Mouse (Mus musculus) right cerebral cortex, postnatal 14 days (tissue): ENCODE measurements around the gene Cyth2.
A peak's percentile ranks its signal among the peaks of the same experiment; 100 is the strongest.

Experiments
- DNase-seq: peaks from one replicate; pipeline ENCODE4 v3.0.0; 2022

The Cyth2 gene

DNA sequence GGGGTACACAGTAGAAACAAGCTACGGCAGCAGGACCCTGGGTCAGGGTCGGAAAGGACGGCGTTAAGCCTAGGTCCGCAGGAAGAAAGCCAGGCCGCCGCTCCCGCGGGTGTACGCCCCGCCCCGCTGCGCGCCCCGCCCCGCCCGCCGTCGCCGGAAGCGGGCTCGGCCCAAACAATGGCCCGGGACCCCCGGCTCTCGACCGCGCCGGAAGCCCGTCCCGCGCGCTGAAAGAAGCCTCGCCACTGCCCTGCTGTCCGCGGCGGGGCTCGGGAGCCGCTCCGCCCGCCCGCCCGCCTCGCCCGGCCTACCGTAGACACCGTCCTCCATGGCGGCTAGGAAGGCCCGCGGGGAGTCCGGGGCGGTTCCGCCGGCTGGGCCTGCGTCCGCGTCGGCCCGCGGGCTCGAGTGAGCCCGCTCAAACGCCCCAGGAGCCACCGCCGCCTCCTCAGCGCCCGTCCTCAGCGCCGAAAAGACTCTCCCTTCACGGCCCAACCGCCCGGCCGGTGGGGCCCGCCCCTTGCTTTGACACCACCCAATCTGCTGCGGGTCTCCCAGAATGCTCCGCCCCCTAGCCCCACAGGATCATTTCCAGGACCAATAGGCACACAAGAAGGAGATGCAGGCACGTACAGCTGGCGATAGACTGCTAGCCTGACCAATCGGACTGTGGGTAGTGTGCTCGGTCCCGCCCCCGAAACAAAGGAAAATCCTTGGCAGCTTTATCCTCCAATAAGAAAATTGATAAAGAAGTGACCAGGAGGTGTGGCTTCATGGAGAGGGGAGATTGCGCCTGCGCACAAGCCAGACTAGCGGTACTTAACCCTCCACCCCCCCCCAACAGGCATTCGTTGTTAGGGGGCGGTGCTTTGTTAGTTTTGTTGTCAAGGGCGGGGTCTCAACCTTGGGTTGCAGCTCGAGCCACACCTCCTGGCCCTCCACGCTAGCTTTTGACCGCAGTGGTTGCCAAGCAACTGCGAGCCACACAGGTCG is at the start of gene Cyth2:
Cyth2 (minus strand) TSS at position 795 of the 993 bp plus-strand sequence.
- DNase-seq, result peak; percentile 99

DNA sequence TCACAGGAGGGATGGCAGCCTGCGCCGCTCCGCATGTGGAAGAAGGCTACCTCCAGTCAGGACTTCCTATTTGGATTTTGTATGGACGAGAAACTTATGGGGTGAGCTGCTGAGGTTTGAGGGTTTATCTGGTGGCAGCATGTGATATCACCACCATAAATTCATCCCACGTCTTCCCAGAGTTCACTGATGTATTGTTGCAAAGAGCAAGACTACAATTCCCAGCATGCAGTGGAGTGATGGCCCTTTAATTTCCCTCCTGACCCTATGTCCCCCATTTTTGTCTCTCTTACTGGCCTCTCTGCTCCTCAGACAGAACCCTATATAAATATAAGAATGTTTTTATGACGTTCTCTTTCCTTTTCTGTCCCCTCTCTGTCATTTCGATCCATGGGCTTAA is 48.4 kb upstream of the Cyth2 start:
- DNase-seq, result no peak

DNA sequence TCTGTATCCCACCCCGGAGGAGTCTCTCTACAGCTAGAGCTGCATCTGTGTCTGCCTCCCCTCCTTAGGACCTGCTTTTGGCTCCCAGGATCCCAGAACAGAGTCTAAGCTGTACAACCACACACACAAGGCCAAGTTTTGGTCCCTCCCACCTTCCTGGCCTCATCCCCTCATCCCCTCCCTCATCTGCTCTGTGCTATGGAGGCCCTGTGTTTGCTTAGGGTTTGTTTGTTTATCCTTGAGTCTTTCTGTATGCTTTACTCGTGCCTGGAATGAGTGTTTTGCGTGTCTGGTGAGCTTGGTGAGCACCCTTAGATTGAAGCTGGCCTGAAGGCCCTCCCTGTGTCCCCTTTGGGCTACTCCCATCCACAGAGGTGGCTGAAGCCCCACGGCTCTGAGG is 44.6 kb upstream of the Cyth2 start:
- no peak for DNase-seq

DNA sequence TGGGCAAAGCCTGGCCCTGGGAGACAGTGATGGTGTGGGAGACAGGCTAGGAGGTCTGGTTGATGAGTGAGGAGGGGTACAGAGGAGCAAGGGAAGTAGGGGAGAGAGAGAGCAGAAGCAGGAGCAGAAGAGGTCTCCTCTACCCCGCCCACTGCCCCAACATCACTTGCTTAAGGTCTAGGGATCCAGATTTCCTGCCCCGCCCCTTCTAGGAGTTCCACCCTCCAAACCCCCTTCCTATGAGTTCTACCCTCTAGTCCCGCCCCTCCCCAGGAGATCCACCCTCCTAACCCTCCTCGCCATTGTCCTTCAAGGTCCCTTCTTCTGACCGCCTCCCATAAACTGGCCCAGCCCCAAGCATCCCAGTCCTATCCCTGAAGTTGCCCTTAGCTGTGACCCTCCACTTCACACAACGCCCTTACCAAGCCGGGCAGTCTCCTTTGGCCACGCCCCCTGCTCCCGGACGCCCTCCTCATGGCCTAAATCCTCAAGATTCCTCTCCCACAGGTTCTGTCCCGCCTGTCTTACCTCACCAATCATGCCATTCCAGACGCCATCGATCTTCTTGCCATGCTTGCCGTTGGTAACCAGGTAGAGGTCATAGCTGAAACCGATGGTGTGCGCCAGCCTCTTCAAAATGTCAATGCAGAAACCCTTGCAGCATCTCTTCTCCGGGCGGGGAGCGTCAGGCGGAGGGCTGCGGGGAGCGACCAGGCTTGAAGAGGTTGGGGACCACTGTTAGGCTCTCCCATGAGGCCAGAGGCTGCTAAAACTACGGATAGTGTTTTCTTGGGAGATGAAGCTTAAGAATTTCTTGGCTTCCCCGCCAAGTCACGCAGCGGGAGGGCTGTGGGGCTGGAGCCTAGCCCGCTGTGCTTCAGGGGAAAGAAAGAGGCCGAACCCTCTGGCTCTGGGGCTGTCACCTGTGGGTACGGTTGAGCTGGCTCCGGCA is 42.8 kb upstream of the Cyth2 start:
- no peak for DNase-seq

DNA sequence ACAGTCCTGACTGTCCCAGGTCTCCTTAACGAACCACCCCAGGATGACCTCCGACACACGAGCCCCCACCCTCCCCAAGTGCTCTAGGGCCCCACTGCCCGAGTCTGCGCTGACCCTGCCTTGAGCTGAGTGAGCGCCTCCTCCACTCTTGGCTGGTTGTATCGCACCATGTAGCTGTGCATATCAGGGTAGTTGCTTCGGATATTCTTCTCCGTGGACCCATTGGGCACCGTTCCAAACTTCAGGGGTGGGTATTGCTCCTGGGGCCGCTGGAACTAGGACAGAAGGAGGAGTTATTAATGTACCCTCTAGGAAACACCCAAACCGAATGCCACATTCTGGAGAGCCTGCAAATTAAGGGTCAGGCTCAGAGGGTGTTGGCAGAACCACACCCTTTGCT is 38.7 kb upstream of the Cyth2 start:
- DNase-seq, result no peak

DNA sequence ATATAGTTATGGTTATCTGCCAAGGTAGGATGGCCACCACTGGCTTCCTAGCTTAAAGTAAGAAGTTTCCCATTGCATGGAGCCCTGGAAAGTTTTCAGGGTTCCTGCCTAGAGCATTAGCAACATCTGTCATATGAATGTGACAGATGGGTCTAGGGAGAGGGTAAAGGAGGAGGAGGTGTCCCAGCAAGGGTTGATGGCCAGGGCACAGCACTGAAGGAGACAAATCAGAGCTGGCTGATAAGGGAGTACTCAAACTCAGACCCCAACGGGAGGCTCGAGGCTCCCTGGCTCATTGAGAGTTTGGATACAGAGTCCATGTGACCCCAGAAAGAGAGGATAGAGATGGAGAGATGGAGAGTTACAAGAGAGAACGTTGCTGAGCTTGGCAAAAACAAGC is 36.3 kb upstream of the Cyth2 start:
- DNase-seq, result no peak

DNA sequence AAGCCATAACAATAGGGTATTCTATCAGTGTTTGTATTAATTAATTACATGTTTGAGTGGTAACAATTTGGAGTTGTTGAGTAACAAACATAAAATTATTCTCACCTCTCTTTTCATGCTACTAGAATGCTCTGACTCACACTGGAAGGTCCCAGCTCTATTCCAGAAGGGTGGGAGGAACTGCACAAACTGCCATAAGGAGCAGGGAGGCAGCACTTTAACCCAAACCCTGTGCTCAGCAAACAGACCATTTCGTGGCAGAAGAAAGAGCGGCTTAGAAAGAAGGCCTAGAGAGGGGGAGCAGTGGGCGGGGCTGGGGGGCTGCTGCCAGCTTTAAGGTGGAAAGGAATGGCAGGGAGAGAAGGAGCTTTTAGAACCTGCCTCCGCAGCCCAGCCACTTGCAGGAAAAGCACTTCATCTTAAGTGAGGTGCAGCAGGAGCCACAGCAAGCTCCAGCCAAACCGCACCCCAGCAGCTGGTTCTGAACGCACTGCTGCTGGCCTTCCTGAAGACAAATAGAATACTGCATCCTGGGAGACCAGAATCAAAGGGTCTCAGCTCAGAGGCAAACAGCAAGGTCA is 34.2 kb upstream of the Cyth2 start:
- no peak for DNase-seq

DNA sequence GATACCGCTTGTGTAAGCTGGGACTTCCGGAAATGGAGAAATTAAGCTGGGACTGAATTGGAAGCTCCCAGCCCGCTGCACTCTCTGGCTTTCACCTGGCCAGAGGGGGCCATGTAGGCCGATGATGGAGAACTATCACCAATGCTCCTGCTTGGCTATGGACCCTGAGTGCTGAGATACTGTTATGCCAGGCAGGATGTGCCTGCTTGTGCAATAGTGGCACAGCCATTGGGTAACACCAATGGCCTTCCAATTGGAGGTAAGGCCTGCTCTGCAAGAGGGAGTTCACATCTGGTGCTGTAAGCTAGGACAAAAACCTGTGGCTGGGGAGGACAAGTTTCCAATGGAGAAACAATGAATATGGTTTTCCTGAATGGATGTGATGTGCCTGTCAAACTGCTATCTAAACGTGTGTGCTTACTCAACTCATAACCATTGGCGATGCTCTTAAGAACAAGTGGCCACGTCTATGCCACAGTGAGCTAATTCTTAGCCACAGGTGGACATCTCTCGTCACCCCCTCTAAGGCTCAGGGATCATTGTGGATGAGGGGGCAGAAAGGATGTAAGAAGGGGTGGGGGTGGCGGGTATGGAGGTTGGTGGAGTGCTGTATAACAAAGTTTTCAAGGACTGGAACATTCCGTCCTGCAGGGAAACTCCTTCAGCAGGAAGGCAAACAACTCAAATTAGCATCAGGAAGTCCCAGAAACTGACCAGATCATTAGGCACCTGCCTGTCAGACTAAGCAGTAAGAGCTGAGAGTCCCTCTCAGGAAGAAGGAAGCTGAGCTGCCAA is 28.8 kb upstream of the Cyth2 start:
- DNase-seq, result no peak

DNA sequence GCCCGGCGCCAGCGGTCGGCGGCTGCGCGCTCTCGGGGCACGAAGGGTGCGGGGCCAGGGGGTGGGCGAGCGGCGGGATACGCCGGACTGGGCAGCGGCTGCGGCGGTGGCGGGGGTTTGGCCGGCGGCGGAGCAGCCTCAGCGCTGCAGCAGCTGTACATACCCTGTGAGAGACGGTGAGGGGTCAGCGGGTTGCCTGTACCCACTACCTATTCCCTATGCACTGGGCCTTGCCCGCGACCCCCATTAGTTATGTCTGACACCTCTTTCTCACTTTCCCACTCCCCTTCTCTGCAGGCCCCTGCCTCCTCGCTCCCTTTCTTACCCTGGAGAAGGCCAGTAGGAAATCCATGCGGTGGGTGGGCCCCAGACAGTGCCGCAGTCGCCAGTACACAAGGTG is 19.5 kb upstream of the Cyth2 start:
- no peak for DNase-seq

DNA sequence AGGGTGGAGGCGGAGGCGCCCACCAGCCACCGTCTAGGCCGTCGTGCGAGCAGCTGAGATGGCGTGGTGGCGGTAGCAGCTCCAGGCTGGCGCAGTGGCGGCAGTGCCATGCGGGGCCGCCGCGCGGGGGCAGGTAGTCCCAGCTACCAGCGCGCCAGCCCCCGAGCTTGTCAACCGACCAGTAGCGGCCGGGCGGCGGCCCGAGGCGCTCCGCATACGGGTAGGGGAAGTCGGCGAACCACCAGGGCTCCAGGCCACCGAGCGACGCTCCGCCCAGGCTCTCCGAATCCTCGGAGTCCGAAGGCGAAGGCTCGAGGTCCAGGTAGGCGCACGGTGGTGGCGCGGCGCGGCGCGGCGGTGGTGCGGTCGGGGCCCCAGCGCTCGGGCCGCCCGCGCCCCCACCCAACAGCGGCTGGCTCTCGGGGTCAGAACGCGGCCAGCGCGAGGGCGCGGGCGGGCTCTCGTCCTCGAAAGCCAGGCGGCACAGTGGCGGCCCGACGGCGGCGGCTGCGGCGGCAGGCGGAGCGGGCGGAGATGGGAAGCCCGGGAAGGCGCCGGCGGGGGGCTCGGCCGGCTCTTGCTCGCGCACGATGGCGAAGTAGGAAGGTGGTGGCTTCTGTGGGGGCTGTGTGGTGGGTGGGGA is 18.9 kb upstream of the Cyth2 start:
- DNase-seq, result peak; percentile 44

DNA sequence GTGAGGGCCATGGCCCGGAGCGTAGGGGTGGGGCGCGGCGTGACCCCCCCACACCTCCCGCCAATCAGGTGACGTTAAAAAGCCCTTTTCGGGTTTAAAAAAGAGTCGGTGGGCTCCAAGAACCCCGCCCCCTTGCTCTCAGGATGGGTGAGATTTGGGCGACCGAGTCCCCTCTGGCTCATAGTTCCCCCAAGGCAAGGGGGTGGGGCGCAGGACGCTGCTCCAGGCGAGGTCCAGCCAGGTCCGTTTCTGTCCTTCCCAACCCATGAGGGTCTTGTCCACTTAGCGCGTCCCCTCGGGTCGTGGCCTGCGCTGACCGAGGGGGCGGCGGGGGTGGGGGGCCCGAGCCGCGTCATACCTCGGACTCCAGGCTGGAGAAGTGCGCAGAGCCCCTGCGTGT is 18.0 kb upstream of the Cyth2 start:
- DNase-seq, result no peak

DNA sequence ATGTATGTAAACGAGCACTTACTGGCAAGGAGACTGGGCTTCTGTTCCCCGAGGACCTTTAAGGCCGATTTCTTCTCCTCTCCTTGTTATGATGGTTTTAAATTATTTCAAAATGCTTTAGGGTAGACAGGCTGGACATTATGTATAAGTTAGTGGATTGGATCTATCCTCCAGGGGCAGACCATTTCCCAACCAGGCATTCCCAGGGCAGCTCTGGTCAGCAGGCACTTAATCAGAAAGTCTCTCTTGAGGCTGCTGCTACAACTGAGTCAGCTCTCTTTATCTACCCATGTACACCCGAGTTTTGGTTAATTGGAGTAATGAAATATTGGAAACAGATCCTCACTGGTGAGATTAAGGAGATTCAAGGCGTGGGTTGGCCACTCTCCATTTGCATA is 16.7 kb upstream of the Cyth2 start:
- no peak for DNase-seq

DNA sequence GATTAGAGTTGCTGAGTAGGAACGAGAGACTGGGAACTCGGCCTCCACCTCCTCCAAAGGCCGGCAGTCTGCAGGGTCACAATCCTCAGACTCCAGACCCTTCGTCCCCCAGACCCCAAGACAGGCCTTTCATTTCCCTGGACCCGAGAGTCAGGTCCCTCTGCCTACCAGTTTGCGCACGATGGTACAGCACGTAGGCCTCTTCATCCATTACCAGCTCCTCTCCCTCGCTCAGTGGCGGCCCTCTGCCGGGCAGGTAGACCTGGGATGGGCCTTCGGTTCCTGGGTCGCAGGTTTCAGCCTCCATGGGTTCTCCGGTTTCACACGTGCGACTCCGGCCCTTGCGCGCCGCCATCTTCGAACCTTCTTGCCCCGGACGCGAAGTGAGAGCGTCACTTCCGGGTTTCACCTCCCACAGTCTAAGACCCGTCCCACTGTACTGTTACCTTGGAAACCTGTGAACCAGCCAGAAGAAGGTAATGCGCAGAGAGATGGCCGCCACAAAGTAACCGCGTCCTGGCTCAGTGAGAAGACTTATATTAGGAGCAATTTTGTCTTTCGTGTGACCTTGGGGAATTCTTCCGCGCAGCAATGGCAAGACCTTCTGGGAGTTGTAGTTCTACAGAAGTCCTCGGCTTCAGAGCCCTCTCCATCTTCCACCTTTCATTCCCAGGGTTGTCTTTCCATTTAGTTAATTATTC is 16.2 kb upstream of the Cyth2 start, which contains the start of gene Grwd1:
Grwd1 (minus strand) TSS at position 518 of the 701 bp plus-strand sequence.
- DNase-seq, result peak; percentile 86

DNA sequence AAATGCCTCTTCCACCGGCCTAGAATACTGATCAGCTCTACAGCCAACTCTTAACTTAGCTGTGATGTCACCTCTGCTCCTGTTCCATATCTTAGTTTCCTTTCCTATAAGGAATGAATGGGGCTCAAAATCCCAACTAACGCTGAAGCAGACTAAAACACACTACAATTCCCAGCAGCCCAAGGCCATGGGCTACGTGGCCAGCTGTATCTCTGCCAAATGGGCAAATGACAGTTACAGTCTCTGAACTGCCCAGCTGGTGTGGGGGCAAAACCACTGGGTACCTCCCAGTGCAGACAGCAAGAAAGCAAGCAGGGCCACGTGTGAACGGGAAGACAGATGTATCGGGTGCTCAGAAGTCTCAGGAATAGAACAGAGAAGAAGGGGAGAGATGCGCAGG is 12.2 kb upstream of the Cyth2 start:
- DNase-seq, result no peak

DNA sequence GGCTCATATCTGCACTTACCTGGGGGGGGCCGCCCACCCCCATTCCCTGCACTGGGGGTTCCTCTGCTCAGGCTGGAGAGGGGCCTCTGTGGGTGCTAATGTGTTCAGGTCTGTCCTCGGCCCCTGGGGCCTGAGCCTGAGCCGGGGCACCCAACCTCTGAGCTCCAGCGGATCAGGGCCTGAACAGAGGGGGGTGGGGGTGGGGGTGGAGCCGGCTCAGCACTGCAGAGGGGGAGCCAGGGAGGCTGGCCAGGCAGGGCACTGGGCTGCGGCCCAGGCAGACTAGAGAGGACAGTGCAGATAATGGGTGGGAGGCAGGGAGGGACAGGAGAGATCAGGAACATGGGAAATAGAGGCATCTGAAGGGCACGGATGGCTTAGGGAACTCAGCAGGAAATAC is 10.2 kb upstream of the Cyth2 start, which contains the start of gene Kcnj14:
Kcnj14 (minus strand) TSS at position 185 of the 400 bp plus-strand sequence.
- no peak for DNase-seq

DNA sequence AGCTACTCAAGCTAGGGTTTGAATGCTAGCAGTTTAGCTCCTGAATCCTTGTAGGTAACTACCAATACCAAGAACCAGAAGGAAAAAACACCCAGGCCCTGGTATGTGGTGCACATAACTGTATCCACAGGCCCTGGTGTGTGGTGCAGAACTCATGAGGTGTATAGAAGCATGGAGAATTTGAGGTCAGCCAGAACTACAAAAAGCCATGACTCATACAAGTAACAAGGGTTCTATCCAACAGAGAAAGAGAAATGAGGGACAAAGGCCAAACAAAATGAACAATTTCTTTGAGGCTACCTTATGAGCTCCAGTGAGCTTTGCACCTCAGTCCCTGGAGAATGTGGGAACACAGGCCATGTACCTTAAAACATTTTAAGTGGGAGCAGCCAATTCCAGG is 6.5 kb upstream of the Cyth2 start:
- no peak for DNase-seq

DNA sequence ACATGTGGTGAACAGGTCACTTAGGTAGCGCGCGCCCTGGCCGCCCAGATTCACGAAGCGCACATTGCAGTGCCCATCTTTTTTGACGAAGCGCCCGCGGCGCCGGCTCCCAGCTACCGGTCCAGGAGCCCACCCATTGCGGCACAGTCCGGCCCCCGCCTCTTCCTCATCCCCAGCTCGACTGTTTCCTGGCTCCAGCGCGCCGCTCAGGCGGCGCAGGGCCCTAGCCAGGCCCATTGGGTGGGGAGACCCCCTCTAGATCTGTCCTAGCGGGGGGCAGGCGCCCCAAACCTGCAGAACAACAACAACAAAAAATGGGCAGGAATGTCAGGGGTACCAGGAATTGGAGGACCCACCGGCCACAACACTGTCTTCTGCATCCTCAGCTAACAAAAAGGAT is 5.5 kb upstream of the Cyth2 start:
- DNase-seq, result no peak

DNA sequence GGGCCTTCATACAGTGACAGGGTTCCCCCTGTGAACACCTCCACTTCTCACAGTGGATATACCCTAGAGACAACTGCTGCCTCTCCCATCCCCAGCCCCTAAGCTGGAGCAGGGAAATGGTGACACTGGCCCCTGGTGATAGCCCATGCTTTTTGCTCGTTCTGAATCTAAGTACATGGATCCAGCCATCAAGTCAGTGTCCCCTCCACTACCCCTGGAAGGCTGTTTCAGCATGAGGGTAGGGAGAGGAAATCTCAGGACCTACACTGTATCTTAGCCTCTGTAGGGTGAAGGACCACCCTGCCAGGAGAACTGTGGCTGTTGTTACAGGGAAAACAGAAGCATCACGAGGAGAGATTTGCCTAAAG is 1.6 kb upstream of the Cyth2 start:
- no peak for DNase-seq

DNA sequence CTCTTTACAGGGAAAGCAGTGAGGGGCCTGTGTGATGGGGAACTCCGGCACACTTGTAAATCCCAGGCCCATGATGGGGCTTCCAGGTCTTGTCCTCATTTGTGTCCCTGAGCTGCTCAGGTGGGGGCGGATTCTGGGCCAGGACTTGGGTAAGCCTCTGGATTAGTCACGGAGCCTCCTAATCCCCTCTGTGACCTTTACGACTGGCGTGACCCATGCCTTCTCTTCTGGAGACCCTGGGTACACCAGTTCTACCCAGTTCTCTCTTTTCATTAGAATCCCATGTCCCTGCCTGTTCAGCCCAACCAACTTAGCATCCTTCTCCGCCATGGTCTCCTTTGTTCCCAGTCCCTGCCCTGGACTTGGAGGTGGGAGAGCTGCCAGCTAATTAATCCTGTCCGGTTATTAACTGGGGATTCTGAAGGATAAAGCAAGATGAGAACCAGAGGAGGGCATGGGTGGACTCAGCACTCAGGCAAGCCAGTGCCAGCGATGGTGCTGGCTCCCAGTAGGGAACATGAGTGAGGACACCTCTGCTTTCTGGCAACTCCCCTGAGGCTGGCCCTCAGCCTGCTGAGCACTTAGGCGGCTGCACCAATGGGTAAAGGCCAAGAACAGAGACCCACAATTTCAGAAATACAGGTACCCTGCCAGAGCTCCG is 1.1 kb upstream of the Cyth2 start:
- no peak for DNase-seq

DNA sequence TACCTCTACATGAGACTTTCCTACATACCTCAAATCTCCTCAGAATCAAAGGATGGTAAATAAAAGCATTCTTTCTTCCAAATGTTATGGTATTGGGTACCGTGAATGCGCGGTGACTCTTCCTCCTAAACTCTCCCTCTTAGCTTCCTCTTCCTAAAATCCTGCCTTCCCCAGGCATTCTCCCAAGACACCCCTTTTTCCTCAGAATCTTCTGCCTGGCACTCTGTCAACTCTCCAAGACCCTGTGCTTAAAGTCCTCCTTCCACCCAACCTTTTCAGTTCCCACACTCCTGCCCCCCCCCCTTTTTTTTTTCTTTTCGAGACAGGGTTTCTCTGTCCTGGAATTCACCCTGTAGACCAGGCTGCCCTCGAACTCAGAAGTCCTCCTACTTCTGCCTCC is 460 bp upstream of the Cyth2 start:
- no peak for DNase-seq

DNA sequence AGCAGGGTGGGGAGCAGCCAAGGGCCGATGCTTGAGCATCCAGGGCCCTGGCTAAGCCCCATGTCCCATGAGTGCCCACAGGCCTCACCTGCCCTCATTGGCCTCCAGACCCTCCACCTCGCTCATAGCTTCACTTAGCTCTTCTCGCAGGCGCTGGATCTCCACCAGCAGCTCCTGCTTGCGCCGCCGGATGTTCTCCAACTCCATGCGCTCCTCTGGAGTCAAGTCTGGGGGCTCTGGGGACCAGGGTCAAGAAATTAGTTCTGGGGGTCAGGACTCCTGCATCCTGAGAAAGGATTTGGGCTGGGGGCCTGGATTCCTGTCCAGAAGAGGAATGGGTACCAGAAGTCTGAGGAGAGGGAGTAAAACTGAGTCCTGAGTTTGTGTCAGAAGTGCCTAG is 1.5 kb downstream of the Cyth2 start:
- no peak for DNase-seq
